Mouse (Mus musculus): ENCODE results near the gene Pgbd5.
"Not testable (repeated sequence)": the region's sequence is repeated elsewhere in the genome, so short reads cannot be mapped to it uniquely, and the experiment has no call there.

Gene Pgbd5

DNA sequence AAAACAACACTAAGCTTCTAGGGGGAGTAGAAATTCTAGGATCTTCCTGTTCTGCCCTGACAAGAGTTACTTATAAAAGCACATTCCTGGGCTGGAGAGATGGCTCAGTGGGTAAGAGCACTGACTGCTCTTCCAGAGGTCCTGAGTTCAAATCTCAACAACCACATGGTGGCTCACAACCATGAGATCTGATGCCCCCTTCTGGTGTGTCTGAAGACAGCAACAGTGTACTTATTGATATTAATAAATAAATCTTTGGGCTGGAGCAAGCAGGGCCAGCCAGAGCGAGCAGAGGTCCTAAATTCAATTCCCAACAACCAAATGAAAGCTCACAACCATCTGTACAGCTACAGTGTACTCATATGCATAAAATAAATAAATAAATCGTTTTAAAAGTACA, 10.7 kb downstream of the Pgbd5 start:
- DNase-seq: not testable (repeated sequence)

DNA sequence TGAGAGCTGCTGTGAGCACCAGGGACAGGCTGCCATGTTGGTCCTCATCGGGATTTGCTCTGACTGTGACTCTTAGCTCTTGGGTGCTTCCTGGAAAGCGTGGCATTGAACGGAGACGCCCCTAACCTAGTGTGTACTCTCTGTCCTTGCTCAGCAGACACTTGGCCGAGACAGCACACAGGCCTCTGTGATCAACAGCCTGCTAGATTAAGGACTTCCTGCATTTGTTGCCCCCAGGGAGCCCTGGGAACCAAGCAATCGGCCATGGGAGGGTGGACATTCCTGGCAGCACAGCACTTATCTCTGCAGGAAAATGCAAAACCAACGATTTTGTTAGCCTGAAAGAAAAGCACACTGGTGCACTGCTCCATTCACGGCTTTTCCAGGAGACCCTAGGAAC, 18.0 kb downstream of the Pgbd5 start:
- no peak for DNase-seq

GRCm38 (mm10) chr8:124418927-124419326, 20.5 kb downstream of the Pgbd5 start:
- peak; percentile 76 for DNase-seq

DNA sequence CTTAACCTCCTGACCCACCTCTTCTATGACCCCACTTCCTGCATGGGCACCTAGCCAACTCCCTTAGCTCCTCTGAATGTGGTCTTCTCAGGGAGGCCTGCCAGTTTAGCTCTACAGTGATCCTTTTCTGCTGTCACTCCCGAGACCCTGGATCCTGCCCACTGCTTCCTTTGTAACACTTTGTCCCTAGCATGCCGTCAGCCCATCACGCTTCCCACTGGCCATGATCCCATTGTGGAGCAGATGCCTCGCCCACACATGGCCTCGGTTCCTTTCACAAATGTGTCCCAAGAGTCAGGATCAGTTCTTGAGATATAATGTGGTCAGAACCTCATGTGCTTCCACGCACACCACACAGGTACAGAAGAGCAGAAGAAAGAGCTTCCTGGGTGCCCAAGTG, 21.3 kb downstream of the Pgbd5 start:
- no peak for DNase-seq

GRCm38 (mm10) chr8:124416646-124417045, 22.8 kb downstream of the Pgbd5 start:
- no peak for DNase-seq

GRCm38 (mm10) chr8:124415789-124416188, 23.7 kb downstream of the Pgbd5 start:
- no peak for DNase-seq

DNA sequence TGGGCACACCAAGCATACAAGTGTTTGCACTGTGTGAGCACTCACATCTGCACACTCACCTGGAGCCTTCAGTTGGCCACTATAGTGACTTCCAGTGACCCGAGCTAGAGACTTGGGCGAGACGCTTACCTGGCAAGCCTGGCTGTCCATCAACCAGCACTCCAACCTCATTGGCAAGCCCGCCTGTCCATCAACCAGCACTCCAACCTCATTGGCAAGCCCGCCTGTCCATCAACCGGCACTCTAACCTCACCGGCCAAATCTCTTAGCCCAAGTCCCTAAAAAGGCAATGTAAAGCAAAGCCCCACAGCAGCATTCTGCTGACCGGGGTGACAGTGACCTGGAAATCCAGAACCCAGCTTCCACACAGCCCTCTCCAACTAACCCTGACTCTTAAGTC, 24.5 kb downstream of the Pgbd5 start:
- DNase-seq: peak; percentile 17

DNA sequence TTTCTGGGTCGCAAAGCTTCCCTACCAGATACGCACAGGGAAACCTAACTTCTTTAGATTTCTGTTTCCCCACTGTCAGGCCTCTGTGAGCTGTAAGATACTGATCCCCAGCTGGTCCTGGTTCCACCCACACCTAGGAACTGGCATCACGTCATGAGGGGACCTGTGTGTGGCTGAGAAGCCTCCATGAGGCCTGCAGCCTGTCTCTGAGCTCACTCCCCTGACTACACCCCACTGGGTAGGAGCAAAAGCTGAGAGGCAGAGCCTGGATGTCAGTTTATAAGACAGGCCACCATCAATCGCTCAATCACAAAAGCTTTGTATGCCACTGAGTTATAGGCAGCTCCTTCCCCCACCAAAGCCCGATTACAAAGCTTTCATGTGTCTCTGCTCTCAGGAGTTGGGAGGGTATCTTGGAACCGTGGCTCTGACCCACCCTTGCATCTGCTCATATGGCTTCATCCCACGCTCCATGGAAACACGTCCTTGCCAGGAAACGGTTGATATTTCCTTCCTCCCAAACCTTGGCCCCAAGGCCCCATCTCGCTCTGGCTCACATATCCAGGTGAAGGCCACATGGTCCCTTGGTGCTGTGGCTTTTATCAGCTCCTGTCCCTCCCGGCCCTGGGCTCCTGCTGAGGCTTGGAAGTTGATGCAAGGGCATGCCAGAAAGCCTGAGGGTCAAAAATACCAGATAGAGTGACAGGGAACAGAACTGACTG, 26.1 kb downstream of the Pgbd5 start:
- no peak for DNase-seq

- no peak for DNase-seq
These were observed 26.8 kb downstream of the Pgbd5 start for GRCm38 (mm10) chr8:124412496-124413243.

DNA sequence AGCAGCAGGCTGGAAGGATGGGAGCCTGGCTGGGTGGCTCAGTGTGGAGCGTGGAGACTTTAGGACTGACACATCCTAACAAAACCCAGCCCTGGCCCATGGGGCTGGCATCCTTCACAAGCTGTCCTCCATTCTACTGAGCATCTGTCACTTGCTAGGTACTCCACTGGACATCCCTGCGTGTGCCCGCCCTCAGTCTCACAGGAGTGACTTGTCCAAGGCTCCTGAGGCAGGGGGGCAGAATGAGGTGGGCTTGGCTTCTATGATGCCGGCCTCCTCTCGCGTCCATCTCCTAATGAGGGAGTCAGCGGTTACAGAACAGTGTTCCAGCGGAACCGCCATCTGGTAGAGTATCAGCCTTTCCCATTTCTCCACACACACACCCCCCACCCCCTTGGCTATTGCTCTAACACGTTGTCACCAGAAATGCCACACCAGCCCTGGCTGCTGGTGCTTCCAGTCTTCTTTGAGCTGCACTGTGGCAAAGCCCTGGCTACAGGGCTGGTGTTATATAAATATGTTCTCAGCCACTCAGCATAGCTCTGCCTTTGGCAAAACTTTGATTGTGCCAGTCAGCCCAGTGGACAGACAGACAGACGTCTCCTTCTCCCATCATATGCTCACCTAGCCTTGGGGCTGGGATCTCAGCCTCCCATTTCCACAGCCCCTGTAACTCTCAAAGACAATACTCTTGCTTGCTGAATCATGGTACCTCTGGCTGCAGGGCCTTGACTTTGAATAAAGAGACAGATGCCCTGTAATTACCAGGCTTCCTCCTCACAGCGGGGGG, 34.8 kb downstream of the Pgbd5 start:
- DNase-seq: no peak

- peak; percentile 23 for DNase-seq
These were observed 35.6 kb downstream of the Pgbd5 start for GRCm38 (mm10) chr8:124403876-124404275.

DNA sequence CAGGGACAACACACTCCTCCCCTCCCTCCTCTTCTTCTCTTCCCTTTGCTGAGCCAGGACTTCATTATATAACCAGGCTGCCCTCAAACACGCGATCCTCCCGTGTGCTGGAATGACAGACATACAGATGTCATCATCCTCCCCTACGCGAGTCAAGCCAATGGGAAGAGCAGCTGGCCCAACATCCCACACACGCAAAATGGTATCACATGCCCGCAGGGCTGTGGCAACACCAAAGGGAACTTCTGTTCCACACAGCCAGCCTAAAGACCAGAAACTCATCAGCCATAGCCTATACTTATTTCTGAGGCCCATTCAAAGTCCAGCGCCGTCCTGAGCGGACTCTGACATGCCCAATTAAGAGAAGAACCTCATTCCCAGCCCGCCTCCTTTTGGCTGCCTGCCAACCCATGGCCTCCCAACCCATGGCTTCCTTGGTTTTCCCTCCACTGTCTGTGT, 40.0 kb downstream of the Pgbd5 start:
- peak; percentile 45 for DNase-seq

DNA sequence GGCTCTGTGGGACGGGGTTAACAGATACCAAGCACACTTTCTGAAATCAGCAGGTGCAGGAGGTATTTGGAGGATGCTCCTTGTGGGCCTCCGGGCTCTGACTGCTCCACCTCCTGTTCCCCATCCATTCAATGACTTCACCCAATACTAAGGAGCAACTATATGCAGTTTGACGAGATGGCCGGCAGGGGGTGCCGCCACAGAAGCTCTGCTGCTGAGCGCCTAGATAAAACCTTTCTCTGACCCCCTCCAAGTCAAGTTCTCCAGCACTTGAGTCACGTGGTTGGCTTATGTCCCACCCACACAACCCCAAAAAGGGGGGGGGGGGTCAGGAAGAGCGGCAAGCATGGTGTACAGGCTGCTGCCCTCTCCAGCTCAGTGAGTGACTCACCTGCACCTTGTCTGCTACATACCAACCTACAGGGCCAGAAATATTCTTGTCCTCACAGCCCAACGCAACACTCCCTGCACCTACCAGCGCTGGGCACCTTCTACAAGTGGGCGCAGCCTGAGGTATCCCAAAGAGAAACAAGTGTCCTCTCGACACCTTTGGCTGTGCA, 40.5 kb downstream of the Pgbd5 start:
- DNase-seq: no peak

- no peak for DNase-seq
These were observed 42.0 kb downstream of the Pgbd5 start for GRCm38 (mm10) chr8:124397321-124398065.

GRCm38 (mm10) chr8:124396531-124396930, 42.9 kb downstream of the Pgbd5 start:
- no peak for DNase-seq

GRCm38 (mm10) chr8:124395392-124395791, 44.1 kb downstream of the Pgbd5 start:
- DNase-seq: no peak

- no peak for DNase-seq
These were observed 44.5 kb downstream of the Pgbd5 start for GRCm38 (mm10) chr8:124394951-124395350.

DNA sequence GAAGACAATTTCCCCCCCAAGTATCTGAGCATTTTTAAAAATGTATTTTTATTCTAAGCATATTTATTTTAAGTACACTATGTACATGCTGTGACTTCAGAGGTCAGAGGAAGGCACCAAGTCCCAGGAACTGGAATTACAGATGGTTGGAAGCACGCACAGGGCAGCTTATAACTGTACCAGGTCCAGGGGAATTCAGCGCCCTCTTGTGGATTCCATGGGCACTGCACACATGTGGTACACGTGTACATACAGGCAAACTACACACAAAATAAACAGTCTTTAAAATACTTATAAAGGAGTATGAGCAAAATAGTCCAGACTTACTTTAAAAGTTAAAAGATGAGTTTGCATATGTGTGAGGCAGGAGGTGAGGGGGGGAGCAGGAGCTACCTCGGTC, 45.5 kb downstream of the Pgbd5 start:
- no peak for DNase-seq

DNA sequence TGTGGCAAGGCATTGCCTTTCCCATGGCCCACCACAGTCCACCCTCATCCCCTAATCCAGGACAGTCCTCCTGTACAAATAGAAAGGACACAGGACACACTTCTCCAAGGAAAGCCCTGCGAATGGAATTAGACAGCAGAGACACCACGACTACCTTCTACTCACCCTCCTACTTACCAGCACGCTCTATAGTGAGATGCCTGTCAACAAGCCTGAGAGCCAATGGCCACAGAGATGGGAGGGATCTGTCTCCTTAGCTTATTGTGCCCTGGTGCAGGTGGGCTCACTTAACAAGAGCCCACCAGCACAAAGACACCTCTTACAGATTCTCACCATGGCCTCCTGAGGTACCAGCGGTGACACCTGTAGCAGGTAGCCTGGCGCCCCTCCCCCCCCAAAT, 46.4 kb downstream of the Pgbd5 start:
- DNase-seq: no peak

- DNase-seq: no peak
These were observed 47.0 kb downstream of the Pgbd5 start for GRCm38 (mm10) chr8:124392271-124393012.

- no peak for DNase-seq
These were observed 48.3 kb downstream of the Pgbd5 start for GRCm38 (mm10) chr8:124391191-124391590.

DNA sequence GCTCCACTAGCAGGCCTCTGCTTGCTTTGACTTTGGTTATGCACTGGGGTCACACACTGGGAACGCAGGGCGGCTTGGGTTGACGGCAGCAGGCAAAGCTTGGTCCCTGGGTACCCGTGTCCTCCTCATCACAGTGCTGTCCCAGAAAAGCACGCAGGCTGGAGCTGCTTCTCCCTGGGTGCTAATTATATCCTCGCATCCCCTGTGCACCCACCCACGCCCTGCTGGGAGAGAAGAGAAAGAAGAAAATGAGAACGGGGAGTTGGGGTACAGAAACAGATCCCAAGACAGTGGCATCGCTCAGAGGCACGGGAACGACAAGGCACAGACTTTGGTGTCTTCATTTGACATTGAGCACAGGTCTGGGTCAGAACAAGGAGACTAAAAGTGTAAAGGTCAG, 50.0 kb downstream of the Pgbd5 start:
- DNase-seq: no peak

Data from kidney, adult 11 months (tissue).